ENCODE assay signal across 9 mouse cellular contexts in genomic region chr9:54547536-54547935, GRCm38 (mm10). TPM values are rescaled to one million over a fixed set of nuclear protein-coding genes. Genes with fewer than 3 reads are reported as not detected.
DNase-seq lines count a peak whose midpoint lies in the region; ATAC-seq and TF ChIP-seq lines count a peak whose summit lies in the region.
"Had no signal": no experiment of that assay in that cellular context is flagged by ENCODE, and none has a peak within 500 bp of the region (broad histone marks: within the 10 kb centered on the region; RNA-seq: fewer than 3 reads in every experiment).

No protein-coding gene starts in this region.

- H3K9ac ChIP-seq in hindbrain, embryonic 16.5 days (ENCODE audit: low read depth, low read length) = no peak overlapping the region
- H3K9ac ChIP-seq in embryonic facial prominence, embryonic 14.5 days (ENCODE audit: low read depth, low read length) = no peak overlapping the region

- H3K27ac ChIP-seq in hindbrain, embryonic 10.5 days = no peak overlapping the region
- H3K27ac ChIP-seq in hindbrain, embryonic 16.5 days (ENCODE audit: low read depth, low read length) = no peak overlapping the region
- H3K27ac ChIP-seq in embryonic facial prominence, embryonic 14.5 days (replicated peaks; ENCODE audit: low read depth, low read length) = no peak overlapping the region

- TF ChIP-seq POLR2A in brain, embryonic 14.5 days (IDR thresholded peaks at IDR 0.05; ENCODE audit: borderline replicate concordance, extremely low read depth, insufficient read depth, insufficient read length, poor library complexity, severe bottlenecking) = no peak

- no peaks in the 10 kb centered on the region for H3K27me3 ChIP-seq in hindbrain, embryonic 10.5 days (ENCODE audit: insufficient read depth, poor library complexity, severe bottlenecking)
- no peaks in the 10 kb centered on the region for H3K27me3 ChIP-seq in hindbrain, embryonic 16.5 days (replicated peaks; ENCODE audit: control insufficient read depth, insufficient read depth, low read length)
- no peaks in the 10 kb centered on the region for H3K27me3 ChIP-seq in embryonic facial prominence, embryonic 14.5 days (replicated peaks; ENCODE audit: control insufficient read depth, insufficient read depth, low read length)

- no peaks in the 10 kb centered on the region for H3K9me3 ChIP-seq in hindbrain, embryonic 10.5 days
- no peaks in the 10 kb centered on the region for H3K9me3 ChIP-seq in hindbrain, embryonic 16.5 days (ENCODE audit: control insufficient read depth, low read length)
- H3K9me3 ChIP-seq in embryonic facial prominence, embryonic 14.5 days (ENCODE audit: control insufficient read depth, low read length) = no peaks in the 10 kb centered on the region

- no peak overlapping the region for H3K4me2 ChIP-seq in hindbrain, embryonic 16.5 days (ENCODE audit: low read length)
- H3K4me2 ChIP-seq in embryonic facial prominence, embryonic 14.5 days (ENCODE audit: low read depth, low read length) = no peak overlapping the region

- 24% methylated on average over 5 of the region's 5 CpGs for WGBS in hindbrain, embryonic 10.5 days
- 21% methylated on average over 5 of the region's 5 CpGs for WGBS in hindbrain, embryonic 16.5 days
- WGBS in embryonic facial prominence, embryonic 14.5 days = 18% methylated on average over 5 of the region's 5 CpGs

- TF ChIP-seq CTCF in brain, embryonic 14.5 days (IDR thresholded peaks at IDR 0.05; ENCODE audit: borderline replicate concordance, extremely low read depth, insufficient read depth, insufficient read length) = peak; percentile 81

- ATAC-seq in hindbrain, embryonic 16.5 days = no peak
- no peak for ATAC-seq in embryonic facial prominence, embryonic 14.5 days (ENCODE audit: low read depth)

- no peaks in the 10 kb centered on the region for H3K36me3 ChIP-seq in hindbrain, embryonic 10.5 days
- 0 out of 2 replicates have a peak, but pooled peaks cover 2% of the 10 kb centered on the region for H3K36me3 ChIP-seq in hindbrain, embryonic 16.5 days (ENCODE audit: control insufficient read depth, insufficient read depth, low read length)
- H3K36me3 ChIP-seq in embryonic facial prominence, embryonic 14.5 days (ENCODE audit: control insufficient read depth, insufficient read depth, low read length) = 0 out of 2 replicates have a peak, but pooled peaks cover 12% of the 10 kb centered on the region

- H3K4me3 ChIP-seq in hindbrain, embryonic 10.5 days = no peak overlapping the region
- H3K4me3 ChIP-seq in hindbrain, embryonic 16.5 days (ENCODE audit: low read length) = no peak overlapping the region
- no peak overlapping the region for H3K4me3 ChIP-seq in embryonic facial prominence, embryonic 14.5 days (ENCODE audit: low read depth, low read length)

- peaks cover 7% of the 10 kb centered on the region; the same call in 1 of the 2 replicates for H3K4me1 ChIP-seq in hindbrain, embryonic 10.5 days (replicated peaks)
- no peaks in the 10 kb centered on the region for H3K4me1 ChIP-seq in hindbrain, embryonic 16.5 days (ENCODE audit: control insufficient read depth, insufficient read depth, low read depth, low read length)
- H3K4me1 ChIP-seq in embryonic facial prominence, embryonic 14.5 days (ENCODE audit: control insufficient read depth, insufficient read depth, low read length) = no peaks in the 10 kb centered on the region

- DNase-seq in hindbrain, embryonic 10.5 days (ENCODE audit: low spot score) = peak; percentile 60
- DNase-seq in CD8-positive naive resting alpha-beta T cell, adult 2 months (ENCODE audit: low read depth in 2 of 2, low spot score in 2 of 2) = peak; percentile 7 to 21
- DNase-seq in brain, embryonic 14.5 days (ENCODE audit: low read depth) = peak; percentile 63
- peak; percentile 26 for DNase-seq in embryonic facial prominence, embryonic 14.5 days (ENCODE audit: low spot score)
- DNase-seq in induced T-regulatory cell, adult 2 months (ENCODE audit: low read depth) = peak; percentile 73
- DNase-seq in lung, postnatal 10 days = peak; percentile 64
- peak; percentile 23 for DNase-seq in spleen, adult 12 weeks (ENCODE audit: low spot score)

RNA-seq across cellular contexts. Expression of gene Sh2d7, which starts 8.8 kb away (rescaled TPM):
- not detected in 2 replicates for polyA plus RNA-seq in hindbrain, embryonic 10.5 days (2016; fragmentation: Nextera tagmentation; extraction: Ambion mirVana)
- polyA plus RNA-seq in hindbrain, embryonic 16.5 days (2015; fragmentation: Nextera tagmentation; extraction: Ambion mirVana) = 0.05 TPM in 1 of 2 replicates, not detected in the other
- 0.11 and 0.19 TPM in 2 replicates for polyA plus RNA-seq in brain, embryonic 14.5 days (2012; rRNA removed)
- polyA plus RNA-seq in embryonic facial prominence, embryonic 14.5 days (2014; fragmentation: Nextera tagmentation; extraction: Ambion mirVana) = not detected in 2 replicates
- polyA plus RNA-seq: stomach, embryonic 14.5 days had no signal

RNA-seq across cellular contexts. Expression of gene Cib2, which starts 12.5 kb away (rescaled TPM):
- polyA plus RNA-seq in hindbrain, embryonic 10.5 days (2016; fragmentation: Nextera tagmentation; extraction: Ambion mirVana) = 13.4 and 17.2 TPM in 2 replicates
- polyA plus RNA-seq in hindbrain, embryonic 16.5 days (2015; fragmentation: Nextera tagmentation; extraction: Ambion mirVana) = 61.7 and 78.6 TPM in 2 replicates
- polyA plus RNA-seq in brain, embryonic 14.5 days (2012; rRNA removed) = 24.7 and 28.2 TPM in 2 replicates
- polyA plus RNA-seq in embryonic facial prominence, embryonic 14.5 days (2014; fragmentation: Nextera tagmentation; extraction: Ambion mirVana) = 18.8 and 22.4 TPM in 2 replicates

RNA-seq across cellular contexts. Expression of gene Idh3a, which starts 38.6 kb away (rescaled TPM):
- polyA plus RNA-seq in hindbrain, embryonic 10.5 days (2016; fragmentation: Nextera tagmentation; extraction: Ambion mirVana) = 108 and 117 TPM in 2 replicates
- 164 and 191 TPM in 2 replicates for polyA plus RNA-seq in hindbrain, embryonic 16.5 days (2015; fragmentation: Nextera tagmentation; extraction: Ambion mirVana)
- polyA plus RNA-seq in brain, embryonic 14.5 days (2012; rRNA removed) = 75.5 and 82.6 TPM in 2 replicates
- 136 and 159 TPM in 2 replicates for polyA plus RNA-seq in embryonic facial prominence, embryonic 14.5 days (2014; fragmentation: Nextera tagmentation; extraction: Ambion mirVana)

RNA-seq across cellular contexts. Expression of gene Dmxl2, which starts 46.1 kb away (rescaled TPM):
- 9.2 and 10.7 TPM in 2 replicates for polyA plus RNA-seq in hindbrain, embryonic 10.5 days (2016; fragmentation: Nextera tagmentation; extraction: Ambion mirVana)
- 52.8 and 65.4 TPM in 2 replicates for polyA plus RNA-seq in hindbrain, embryonic 16.5 days (2015; fragmentation: Nextera tagmentation; extraction: Ambion mirVana)
- polyA plus RNA-seq in brain, embryonic 14.5 days (2012; rRNA removed) = 52.9 and 60.4 TPM in 2 replicates
- polyA plus RNA-seq in embryonic facial prominence, embryonic 14.5 days (2014; fragmentation: Nextera tagmentation; extraction: Ambion mirVana) = 7.7 and 8.3 TPM in 2 replicates

Comparison
In these comparisons a context has a peak if more than half of its experiments do, and no peak if none do; other contexts are left out.
1. DNase-seq: peak in every context shown above with its lines; median percentile 73 in induced T-regulatory cell, adult 2 months; 64 in lung, postnatal 10 days; 63 in brain, embryonic 14.5 days; 60 in hindbrain, embryonic 10.5 days; 26 in embryonic facial prominence, embryonic 14.5 days; 23 in spleen, adult 12 weeks; 14 in CD8-positive naive resting alpha-beta T cell, adult 2 months.